Mouse (Mus musculus): ENCODE results near the gene Pdpn. TPM values are rescaled to one million over a fixed set of nuclear protein-coding genes. Genes with fewer than 3 reads are reported as not detected.

The Pdpn gene
- polyA plus RNA-seq, 1 experiment from 2014 or later, result 22.9 TPM

DNA sequence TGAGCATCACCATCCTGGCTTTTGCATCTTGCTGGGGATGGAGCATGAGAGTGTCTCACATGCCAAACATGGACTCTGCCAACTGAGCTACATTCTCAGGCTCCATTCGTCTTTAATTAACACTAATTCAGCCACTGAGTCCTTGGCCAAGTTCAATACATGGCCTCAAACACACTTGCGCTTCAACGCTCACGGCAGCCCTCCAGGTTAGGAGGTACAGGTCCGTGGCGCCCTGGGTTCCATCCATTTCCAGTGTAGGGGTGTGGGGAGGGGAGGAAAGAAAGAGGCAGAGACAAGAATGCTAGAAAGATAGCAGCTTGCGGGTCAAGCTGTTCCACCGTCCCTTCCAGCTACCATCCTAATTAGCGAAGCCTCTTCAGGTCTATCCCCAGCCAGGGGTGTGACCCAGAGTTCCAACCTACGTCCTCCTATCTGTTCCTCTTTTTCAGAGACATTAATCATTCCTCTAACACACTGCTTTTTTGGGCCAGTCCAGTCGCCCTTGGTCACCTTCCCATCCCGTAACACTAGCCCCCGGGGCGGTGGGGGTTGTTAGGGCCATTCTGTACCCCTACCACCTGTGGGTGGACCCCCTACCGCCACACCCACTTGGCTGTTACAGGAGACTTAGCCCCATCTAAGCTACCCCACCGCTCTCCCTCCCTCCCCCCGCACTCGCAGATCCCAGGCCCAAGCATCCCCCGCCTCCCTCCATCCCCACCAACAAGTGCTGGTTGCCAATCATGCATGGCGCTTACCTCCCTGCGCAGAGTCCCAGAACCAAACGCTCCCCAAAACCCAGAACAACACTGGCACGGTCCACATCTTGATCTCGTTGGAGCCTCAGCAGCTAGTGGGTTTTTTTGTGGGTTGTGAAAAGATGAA lies 691 bp downstream of the Pdpn start:
- 0 out of 2 replicates have a peak, but pooled peaks have one; percentile 39 for ATAC-seq (replicated peaks; ENCODE audit: insufficient number of reproducible peaks, insufficient read depth, low FRiP score, low read depth)
- H3K9me3 ChIP-seq (replicated peaks), result no peaks in the 10 kb centered on the region
- H3K4me2 ChIP-seq, result peak overlapping the region; percentile 76
- peak overlapping the region; percentile 59 for H3K4me3 ChIP-seq
- H3K27me3 ChIP-seq, result peaks cover 14% of the 10 kb centered on the region
- 12% methylated on average over 24 of the region's 24 CpGs for WGBS
- H3K9ac ChIP-seq, result peak overlapping the region; percentile 51
- no peaks in the 10 kb centered on the region for H3K36me3 ChIP-seq
- peaks cover 41% of the 10 kb centered on the region for H3K4me1 ChIP-seq (replicated peaks)
- H3K27ac ChIP-seq, result peak overlapping the region; percentile 60

GRCm38 (mm10) chr4:143297016-143297556 lies 2.3 kb downstream of the Pdpn start:
- Histone ChIP-seq H3K27ac (no peak overlapping the region), H3K27me3 (peaks cover 14% of the 10 kb centered on the region), H3K9ac (no peak overlapping the region), H3K9me3 (replicated peaks) (no peaks in the 10 kb centered on the region), H3K4me3 (peak overlapping the region; percentile 11; the same call in 1 of the 2 replicates), H3K4me1 (replicated peaks) (peaks cover 41% of the 10 kb centered on the region), H3K36me3 (no peaks in the 10 kb centered on the region), H3K4me2 (peak overlapping the region; percentile 31)
- no peak for ATAC-seq (replicated peaks; ENCODE audit: insufficient number of reproducible peaks, insufficient read depth, low FRiP score, low read depth)
- 27% methylated on average over 12 of the region's 12 CpGs for WGBS

DNA sequence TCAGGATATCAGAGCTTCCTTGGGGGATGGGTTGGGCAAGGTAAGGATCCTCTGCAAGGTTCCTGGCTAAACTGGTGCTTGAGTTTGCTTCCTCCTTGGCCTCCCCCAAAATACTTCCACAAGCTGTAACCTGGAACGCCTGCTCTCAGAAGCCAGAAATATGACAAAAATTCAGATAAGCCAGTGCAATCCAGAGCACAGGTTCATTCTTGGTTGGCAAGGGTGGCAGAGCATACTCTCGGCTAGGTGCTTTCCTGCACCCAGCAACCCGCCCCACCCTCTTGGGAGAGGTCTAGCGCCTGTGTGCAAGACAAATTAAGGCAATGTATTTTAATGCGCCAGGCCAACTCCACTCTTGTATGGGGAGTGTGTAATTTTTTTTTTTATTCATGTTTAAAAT lies 3.2 kb downstream of the Pdpn start:
- peaks cover 14% of the 10 kb centered on the region for H3K27me3 ChIP-seq
- ATAC-seq (replicated peaks; ENCODE audit: insufficient number of reproducible peaks, insufficient read depth, low FRiP score, low read depth), result no peak
- WGBS, result 66% methylated on average over 5 of the region's 5 CpGs
- H3K4me3 ChIP-seq, result no peak overlapping the region
- no peak overlapping the region for H3K9ac ChIP-seq
- peaks cover 41% of the 10 kb centered on the region for H3K4me1 ChIP-seq (replicated peaks)
- no peak overlapping the region for H3K4me2 ChIP-seq
- no peaks in the 10 kb centered on the region for H3K9me3 ChIP-seq (replicated peaks)
- no peaks in the 10 kb centered on the region for H3K36me3 ChIP-seq
- no peak overlapping the region for H3K27ac ChIP-seq

DNA sequence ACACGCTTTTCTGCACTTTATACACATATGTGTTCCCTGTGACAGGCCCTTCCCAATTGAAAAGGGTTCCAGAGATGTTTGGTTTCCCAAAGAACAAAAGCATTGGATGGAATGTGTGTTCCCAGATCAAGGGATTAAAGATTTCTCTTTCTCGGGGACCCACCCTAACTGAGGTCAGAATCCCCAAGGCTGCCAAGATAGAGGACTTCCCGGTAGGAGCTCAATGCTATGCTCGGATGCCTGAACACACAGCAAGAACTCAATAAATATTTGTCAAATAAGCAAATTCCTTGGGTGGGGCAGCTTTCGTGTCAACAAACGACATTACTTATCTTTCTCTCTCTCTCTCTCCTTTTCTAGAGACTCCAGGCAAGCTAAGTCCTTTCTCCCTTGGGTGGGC lies 5.0 kb downstream of the Pdpn start:
- WGBS, result 66% methylated on average over 6 of the region's 6 CpGs
- Histone ChIP-seq H3K27ac (no peak overlapping the region), H3K9ac (no peak overlapping the region), H3K4me2 (no peak overlapping the region), H3K4me1 (replicated peaks) (peaks cover 31% of the 10 kb centered on the region), H3K4me3 (no peak overlapping the region), H3K27me3 (peaks cover 6% of the 10 kb centered on the region; the same call in 1 of the 2 replicates), H3K9me3 (replicated peaks) (no peaks in the 10 kb centered on the region), H3K36me3 (no peaks in the 10 kb centered on the region)
- ATAC-seq (replicated peaks; ENCODE audit: insufficient number of reproducible peaks, insufficient read depth, low FRiP score, low read depth), result no peak

- Histone ChIP-seq H3K4me3 (no peak overlapping the region), H3K27me3 (no peaks in the 10 kb centered on the region), H3K9ac (no peak overlapping the region), H3K4me2 (no peak overlapping the region), H3K4me1 (replicated peaks) (peaks cover 4% of the 10 kb centered on the region), H3K36me3 (no peaks in the 10 kb centered on the region), H3K27ac (no peak overlapping the region), H3K9me3 (replicated peaks) (no peaks in the 10 kb centered on the region)
- no peak for ATAC-seq (replicated peaks; ENCODE audit: insufficient number of reproducible peaks, insufficient read depth, low FRiP score, low read depth)
- 25% methylated on average over 7 of the region's 7 CpGs for WGBS
Observed at GRCm38 (mm10) chr4:143288880-143289279, 10.5 kb downstream of the Pdpn start.

DNA sequence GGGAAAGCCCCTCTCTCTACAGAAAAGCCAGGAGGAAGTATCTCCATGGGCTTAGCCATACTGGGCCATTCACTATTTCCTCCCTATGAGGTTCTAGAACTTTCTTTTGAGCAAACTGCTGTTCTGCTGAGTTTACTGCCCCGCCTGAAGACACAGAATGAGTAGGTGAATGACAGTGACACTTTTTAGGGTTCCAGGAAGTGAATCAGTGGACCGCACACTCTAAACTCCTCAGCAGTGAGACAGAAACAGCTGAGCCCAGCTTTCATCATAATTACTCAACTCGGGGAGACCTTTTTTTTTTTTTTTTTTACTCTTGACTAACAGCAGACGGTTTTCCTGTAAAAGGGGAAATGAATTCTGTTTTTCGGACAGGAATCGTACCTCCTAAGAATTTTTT lies 10.9 kb downstream of the Pdpn start:
- no peak overlapping the region for H3K9ac ChIP-seq
- no peak overlapping the region for H3K4me3 ChIP-seq
- no peaks in the 10 kb centered on the region for H3K9me3 ChIP-seq (replicated peaks)
- peaks cover 4% of the 10 kb centered on the region for H3K4me1 ChIP-seq (replicated peaks)
- no peak for ATAC-seq (replicated peaks; ENCODE audit: insufficient number of reproducible peaks, insufficient read depth, low FRiP score, low read depth)
- H3K36me3 ChIP-seq, result no peaks in the 10 kb centered on the region
- WGBS, result 58% methylated on average over 6 of the region's 6 CpGs
- no peaks in the 10 kb centered on the region for H3K27me3 ChIP-seq
- H3K4me2 ChIP-seq, result no peak overlapping the region
- H3K27ac ChIP-seq, result no peak overlapping the region

GRCm38 (mm10) chr4:143287065-143287464 lies 12.3 kb downstream of the Pdpn start:
- 74% methylated on average over 4 of the region's 4 CpGs for WGBS
- no peak overlapping the region for H3K4me3 ChIP-seq
- no peaks in the 10 kb centered on the region for H3K36me3 ChIP-seq
- no peak overlapping the region for H3K27ac ChIP-seq
- H3K4me2 ChIP-seq, result no peak overlapping the region
- no peak for ATAC-seq (replicated peaks; ENCODE audit: insufficient number of reproducible peaks, insufficient read depth, low FRiP score, low read depth)
- no peaks in the 10 kb centered on the region for H3K27me3 ChIP-seq
- no peak overlapping the region for H3K9ac ChIP-seq
- no peaks in the 10 kb centered on the region for H3K9me3 ChIP-seq (replicated peaks)
- H3K4me1 ChIP-seq (replicated peaks), result peaks cover 4% of the 10 kb centered on the region

- H3K9ac ChIP-seq, result no peak overlapping the region
- no peaks in the 10 kb centered on the region for H3K27me3 ChIP-seq
- no peak overlapping the region for H3K4me2 ChIP-seq
- no peak for ATAC-seq (replicated peaks; ENCODE audit: insufficient number of reproducible peaks, insufficient read depth, low FRiP score, low read depth)
- H3K4me1 ChIP-seq (replicated peaks), result peaks cover 21% of the 10 kb centered on the region
- H3K27ac ChIP-seq, result peak overlapping the region; percentile 47
- no peak overlapping the region for H3K4me3 ChIP-seq
- H3K9me3 ChIP-seq (replicated peaks), result no peaks in the 10 kb centered on the region
- WGBS, result 76% methylated on average over 3 of the region's 3 CpGs
- no peaks in the 10 kb centered on the region for H3K36me3 ChIP-seq
Observed at GRCm38 (mm10) chr4:143280166-143280565, 19.2 kb downstream of the Pdpn start.

DNA sequence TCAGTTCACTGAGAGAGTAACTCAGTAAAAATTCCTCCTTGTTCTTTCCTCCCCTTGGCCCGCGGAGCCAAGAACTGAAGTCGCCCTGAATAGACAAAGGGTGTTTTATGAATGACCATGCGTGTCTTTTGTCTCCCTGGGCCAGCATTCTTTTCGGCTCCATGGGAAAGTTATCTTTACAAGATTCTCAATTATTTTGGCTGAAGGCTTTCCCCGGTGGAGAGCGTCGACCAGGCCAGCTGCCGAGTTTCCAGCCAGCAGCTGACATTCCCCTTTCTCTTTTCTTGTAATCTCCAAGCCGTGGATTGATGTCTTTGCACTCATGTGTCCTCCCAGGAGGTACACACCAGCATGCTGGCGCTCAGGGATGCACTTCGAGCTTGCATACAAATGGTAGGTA lies 19.7 kb downstream of the Pdpn start:
- H3K4me1 ChIP-seq (replicated peaks), result peaks cover 21% of the 10 kb centered on the region
- peak overlapping the region; percentile 47 for H3K27ac ChIP-seq
- H3K4me3 ChIP-seq, result no peak overlapping the region
- WGBS, result 29% methylated on average over 12 of the region's 12 CpGs
- no peak for ATAC-seq (replicated peaks; ENCODE audit: insufficient number of reproducible peaks, insufficient read depth, low FRiP score, low read depth)
- H3K27me3 ChIP-seq, result no peaks in the 10 kb centered on the region
- no peaks in the 10 kb centered on the region for H3K9me3 ChIP-seq (replicated peaks)
- H3K36me3 ChIP-seq, result no peaks in the 10 kb centered on the region
- no peak overlapping the region for H3K9ac ChIP-seq
- 0 out of 2 replicates have a peak overlapping the region, but pooled peaks have one; percentile 13 for H3K4me2 ChIP-seq

GRCm38 (mm10) chr4:143279016-143279415 lies 20.3 kb downstream of the Pdpn start:
- no peak overlapping the region for H3K4me2 ChIP-seq

DNA sequence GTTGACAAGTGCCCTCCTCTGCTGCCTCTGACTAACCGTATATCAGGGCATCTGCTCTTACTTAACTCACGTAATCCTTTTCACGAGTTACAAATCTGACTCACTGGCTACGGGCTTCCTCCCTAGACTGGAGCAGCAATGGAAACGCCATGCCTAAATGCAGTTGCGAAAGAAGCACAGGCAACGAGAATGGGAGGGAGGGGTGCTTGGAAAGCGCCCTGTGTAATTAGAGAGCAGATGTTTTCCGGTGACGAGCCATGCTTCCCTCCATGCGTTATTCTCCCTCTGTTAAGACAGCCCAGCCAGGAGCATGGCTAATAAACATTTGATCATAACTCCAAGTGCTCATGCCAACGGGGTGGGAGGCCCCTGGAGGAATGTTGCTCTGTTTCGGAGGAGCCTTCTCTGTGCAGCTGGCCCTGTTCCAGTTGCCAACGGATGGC lies 20.9 kb downstream of the Pdpn start:
- H3K27ac ChIP-seq, result no peak overlapping the region
- WGBS, result 43% methylated on average over 14 of the region's 14 CpGs

More at GRCm38 (mm10) chr4:143279016-143279415, 20.3 kb downstream of the Pdpn start:
- H3K27me3 ChIP-seq, result no peaks in the 10 kb centered on the region
- WGBS, result 79% methylated on average over 5 of the region's 5 CpGs
- H3K4me1 ChIP-seq (replicated peaks), result peaks cover 21% of the 10 kb centered on the region
- no peak overlapping the region for H3K4me3 ChIP-seq
- H3K27ac ChIP-seq, result no peak overlapping the region; the same call in 1 of the 2 replicates
- no peaks in the 10 kb centered on the region for H3K9me3 ChIP-seq (replicated peaks)
- no peaks in the 10 kb centered on the region for H3K36me3 ChIP-seq
- no peak for ATAC-seq (replicated peaks; ENCODE audit: insufficient number of reproducible peaks, insufficient read depth, low FRiP score, low read depth)
- H3K9ac ChIP-seq, result no peak overlapping the region

More for the DNA sequence above, 20.9 kb downstream of the Pdpn start:
- Histone ChIP-seq H3K36me3 (no peaks in the 10 kb centered on the region), H3K9ac (no peak overlapping the region), H3K4me3 (no peak overlapping the region), H3K9me3 (replicated peaks) (no peaks in the 10 kb centered on the region), H3K4me2 (peak overlapping the region; percentile 18; the same call in 1 of the 2 replicates), H3K4me1 (replicated peaks) (peaks cover 21% of the 10 kb centered on the region), H3K27me3 (no peaks in the 10 kb centered on the region)
- no peak; the same call in 1 of the 2 replicates for ATAC-seq (replicated peaks; ENCODE audit: insufficient number of reproducible peaks, insufficient read depth, low FRiP score, low read depth)

Measured in heart, embryonic 15.5 days (tissue).